18 mouse cellular contexts compared by ENCODE assay signal in the genomic region with DNA sequence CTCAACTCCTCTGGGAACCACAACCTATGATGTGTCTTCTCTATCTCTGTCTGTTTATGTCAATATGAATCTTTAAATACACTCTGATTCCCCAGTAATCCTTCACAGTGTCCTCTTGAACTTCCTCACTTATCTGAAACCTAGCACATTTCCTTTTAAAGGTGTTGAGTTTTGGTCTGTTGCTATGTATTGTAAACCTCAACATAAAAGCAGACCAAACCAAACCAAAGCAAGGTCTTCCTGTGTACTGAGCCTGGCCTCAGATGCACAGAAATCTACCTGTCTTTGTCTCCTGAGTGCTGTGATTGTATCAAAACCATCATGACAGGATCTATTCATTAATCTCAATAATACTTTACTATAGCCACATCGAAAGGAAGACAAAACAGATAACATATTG. TPM values are rescaled to one million over a fixed set of nuclear protein-coding genes. Genes with fewer than 3 reads are reported as not detected.
"Had no signal": no experiment of that assay in that cellular context is flagged by ENCODE, and none has a peak within 500 bp of the region (broad histone marks: within the 10 kb centered on the region; RNA-seq: fewer than 3 reads in every experiment).

No protein-coding gene starts in this region.

- H3K4me3 ChIP-seq: limb, embryonic 10.5 days; liver, embryonic 13.5 days; midbrain, embryonic 13.5 days; neural tube, embryonic 12.5 days had no signal

- H3K36me3 ChIP-seq: limb, embryonic 10.5 days; liver, embryonic 13.5 days; midbrain, embryonic 13.5 days; neural tube, embryonic 12.5 days had no signal

- H3K27ac ChIP-seq: limb, embryonic 10.5 days; liver, embryonic 13.5 days; midbrain, embryonic 13.5 days; neural tube, embryonic 12.5 days had no signal

- H3K27me3 ChIP-seq: liver, embryonic 13.5 days; midbrain, embryonic 13.5 days; neural tube, embryonic 12.5 days had no signal

- H3K9me3 ChIP-seq: limb, embryonic 10.5 days; liver, embryonic 13.5 days; midbrain, embryonic 13.5 days; neural tube, embryonic 12.5 days had no signal

- H3K4me2 ChIP-seq: liver, embryonic 13.5 days; midbrain, embryonic 13.5 days; neural tube, embryonic 12.5 days had no signal

- DNase-seq: kidney, adult 11 months; kidney, adult 9 months; kidney, postnatal 10 days; kidney, postnatal 4 days; liver, embryonic 13.5 days; lung, adult 18-20 months; lung, postnatal 36 days; retina, postnatal 1 day; right cerebral cortex, postnatal 25 days had no signal

- ATAC-seq: midbrain, embryonic 13.5 days had no signal

- H3K9ac ChIP-seq: liver, embryonic 13.5 days; midbrain, embryonic 13.5 days; neural tube, embryonic 12.5 days had no signal

- H3K4me1 ChIP-seq: limb, embryonic 10.5 days; liver, embryonic 13.5 days; midbrain, embryonic 13.5 days; neural tube, embryonic 12.5 days had no signal

RNA-seq across cellular contexts. Expression of gene Trim5, which starts 2.7 kb away (rescaled TPM):
- total RNA-seq: midbrain, postnatal 0 days had no signal
- polyA plus RNA-seq: limb, embryonic 10.5 days; midbrain, embryonic 13.5 days had no signal

RNA-seq across cellular contexts. Expression of gene Trim34b, which starts 38.6 kb away (rescaled TPM):
- total RNA-seq: layer of hippocampus, postnatal 14 days; left cerebral cortex, adult 18-20 months; midbrain, postnatal 0 days had no signal
- polyA plus RNA-seq: intestine, embryonic 14.5 days; limb, embryonic 10.5 days; liver, embryonic 13.5 days; lung, embryonic 16.5 days; midbrain, embryonic 13.5 days; midbrain, postnatal 0 days; neural tube, embryonic 12.5 days; stomach, embryonic 16.5 days had no signal
